Mouse (Mus musculus) induced T-regulatory cell, adult 2 months (primary cell): ENCODE measurements at regions not wholly inside any gene's neighbourhood (a gene's known extent, or its start where the extent isn't known, plus 50 kb on each side); places are given as distances from the start of the nearest gene placed in this dataset.

ENCODE experiments used
- DNase-seq: peaks from one replicate; pipeline ENCODE4 v3.0.0-alpha.2; 2012; ENCODE audit warnings: low read depth

DNA sequence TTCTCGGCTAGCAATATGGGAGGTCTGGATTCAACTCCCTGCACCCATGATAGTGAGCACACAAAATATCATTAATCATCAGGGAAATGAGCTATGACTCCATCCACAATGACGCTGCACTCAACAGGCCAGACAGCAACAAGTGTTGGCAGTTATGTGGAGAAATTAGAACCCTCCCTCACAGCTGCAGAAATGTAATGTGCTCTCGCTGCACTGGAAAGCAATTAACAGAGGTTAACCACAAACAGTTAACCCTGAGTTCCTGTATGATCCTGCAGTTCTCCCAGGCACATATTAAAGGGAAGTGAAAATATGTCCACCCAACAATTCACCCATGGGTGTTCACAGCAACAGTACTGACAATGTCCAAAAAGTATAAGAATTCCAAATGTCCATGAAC, 54.0 kb upstream of the Jade2 start:
- DNase-seq, result no peak

DNA sequence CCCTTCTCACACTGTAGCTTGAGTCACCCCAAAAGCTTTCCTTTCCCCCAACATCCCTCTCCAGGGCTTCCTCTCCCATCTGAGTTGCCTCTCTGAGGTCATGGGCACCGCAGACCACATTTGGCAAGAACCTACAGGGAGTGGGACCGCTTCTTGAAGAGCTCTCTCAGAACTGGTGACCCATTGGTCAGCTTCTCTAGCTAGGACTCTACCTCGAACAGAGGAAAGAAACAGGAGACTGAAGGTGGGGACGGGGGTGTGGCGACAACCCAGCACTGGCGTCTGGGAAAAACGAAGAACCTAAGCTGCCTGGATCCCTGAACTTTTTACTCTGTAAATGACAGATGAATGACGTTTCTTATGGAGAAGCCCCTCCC, 51.8 kb upstream of the Cdkn2aipnl start:
- no peak for DNase-seq

- DNase-seq, result peak; percentile 33
These were observed 51.2 kb upstream of the Cdkn2aipnl start for GRCm38 (mm10) chr11:51916033-51916929.
